Mouse (Mus musculus): ENCODE results near the gene Klrb1b.
"Not testable (repeated sequence)": the region's sequence is repeated elsewhere in the genome, so short reads cannot be mapped to it uniquely, and the experiment has no call there.

DNA sequence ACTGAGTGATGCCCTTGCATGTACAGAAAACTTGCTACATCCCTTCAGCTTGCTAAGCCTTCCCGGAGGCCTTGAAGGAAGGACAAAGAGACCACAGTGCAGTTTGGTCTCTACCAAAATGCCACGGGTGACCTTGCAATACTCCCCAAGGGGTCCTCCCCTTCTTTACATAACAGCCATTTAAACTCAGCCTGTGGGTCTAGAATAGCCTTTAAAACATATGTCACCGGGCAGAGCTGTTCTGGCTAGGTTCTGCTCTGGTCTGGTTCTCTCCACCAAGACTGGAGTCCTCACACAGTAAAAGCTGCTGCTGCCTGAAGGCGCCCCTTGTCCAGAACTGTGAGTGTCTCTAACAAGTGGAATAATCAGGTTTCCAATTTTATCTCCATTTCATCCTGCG, 25.4 kb downstream of the Klrb1b start:
- not testable (repeated sequence) for TF ChIP-seq CTCF, EP300 (IDR thresholded peaks at IDR 0.05)
